Mouse (Mus musculus): ENCODE measurements at regions not wholly inside any gene's neighbourhood (a gene's known extent, or its start where the extent isn't known, plus 50 kb on each side); places are given as distances from the start of the nearest gene placed in this dataset.

GRCm38 (mm10) chr8:89358411-89358810 lies 314.4 kb upstream of the Sall1 start:
- no peak for TF ChIP-seq CTCF (conservative IDR thresholded peaks at IDR 0.05; ENCODE audit: low read length)
- TF ChIP-seq NANOG (IDR thresholded peaks at IDR 0.05; ENCODE audit: borderline replicate concordance, low read length), result no peak
- TF ChIP-seq POU5F1 (IDR thresholded peaks at IDR 0.05; ENCODE audit: borderline replicate concordance, low read length), result no peak

Data from E14TG2a.4 (cell line).